Mouse (Mus musculus) ES-Bruce4 (cell line): Measurements from ENCODE around the gene Ctnnd1.
A peak's percentile ranks its signal among the peaks of the same experiment; 100 is the strongest.

Experiments
- CTCF ChIP-seq: IDR thresholded peaks from one replicate; pipeline ENCODE4 v1.8.1; 2011; ENCODE audit warnings: low read depth, low read length
- POLR2A ChIP-seq: IDR thresholded peaks from one replicate; pipeline ENCODE4 v1.8.1; 2011; ENCODE audit warnings: low read length; ENCODE audit not compliant: insufficient read depth

DNA sequence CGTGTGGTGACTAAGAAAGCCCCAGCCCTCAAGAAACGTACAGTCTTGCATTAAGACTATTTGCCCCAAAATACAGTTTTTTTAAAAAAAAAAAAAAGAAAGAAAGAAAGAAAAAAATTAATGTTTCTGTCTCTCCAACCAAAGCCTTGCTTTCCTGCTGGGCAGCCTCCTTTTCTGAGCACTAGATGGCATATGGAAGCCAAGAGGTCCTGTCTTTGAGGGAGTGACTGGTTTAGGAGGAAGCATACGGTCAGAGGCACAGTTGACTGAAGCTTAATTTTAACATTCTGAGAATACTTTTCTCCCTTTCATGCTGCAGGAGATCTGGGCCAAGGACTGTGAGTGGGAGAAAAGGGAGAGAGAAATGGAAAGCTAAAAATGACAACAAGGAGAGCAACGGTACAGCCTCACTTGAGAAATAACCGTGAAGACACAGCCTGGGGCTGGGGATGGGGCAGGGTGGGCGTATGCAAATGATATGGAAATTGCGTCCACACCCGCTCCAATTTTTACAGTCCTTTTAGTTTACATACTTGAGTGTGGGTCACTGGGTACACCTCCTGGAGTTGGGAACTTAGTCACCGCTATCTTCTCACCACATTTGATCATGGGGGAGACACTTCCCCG is 93.6 kb downstream of the Ctnnd1 start:
- TF ChIP-seq CTCF = peak; percentile 6
- TF ChIP-seq POLR2A = no peak
